Mouse (Mus musculus): ENCODE data around the gene Mxd4.

DNA sequence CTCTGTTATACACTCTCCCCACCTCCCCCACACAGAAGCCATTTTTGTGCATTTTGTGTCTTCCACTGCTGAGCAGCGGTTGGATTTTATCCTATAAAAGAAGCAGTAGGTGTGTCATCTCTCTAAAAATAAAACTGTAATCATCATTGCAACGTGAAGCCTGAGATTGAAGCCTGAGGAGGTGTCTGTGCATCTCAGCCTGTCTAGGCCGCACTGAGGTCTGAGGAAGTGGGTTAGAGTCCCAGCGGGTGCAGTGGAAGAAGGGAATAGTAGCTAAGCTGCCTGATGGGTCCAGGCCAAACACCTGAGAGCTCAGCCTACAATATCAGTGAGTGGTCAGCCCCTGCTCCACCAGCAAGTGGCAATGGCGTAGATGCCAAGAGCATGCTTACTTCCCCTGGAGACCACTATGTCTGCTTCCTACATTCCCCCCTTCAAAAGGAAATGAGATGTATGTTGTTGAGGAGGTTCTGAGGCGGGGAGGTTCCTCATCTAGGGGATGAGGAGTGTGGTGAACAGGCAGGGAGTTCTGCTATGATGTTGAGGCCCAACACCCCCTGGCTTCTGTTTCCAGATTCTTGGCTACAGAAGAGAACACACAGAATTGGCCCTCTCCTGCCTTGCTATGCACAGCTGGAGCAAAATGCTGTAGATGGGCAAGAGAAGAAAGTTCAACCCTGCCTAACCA lies 7.6 kb upstream of the Mxd4 start:
- TF ChIP-seq CTCF (IDR thresholded peaks at IDR 0.05; ENCODE audit: low read depth, low read length) (no peak), POLR2A (IDR thresholded peaks at IDR 0.05; ENCODE audit: extremely low read depth, insufficient read depth, low read length) (no peak)

All from liver, adult 2 months (tissue).